ENCODE assay signal across 9 mouse cellular contexts in the genomic region with DNA sequence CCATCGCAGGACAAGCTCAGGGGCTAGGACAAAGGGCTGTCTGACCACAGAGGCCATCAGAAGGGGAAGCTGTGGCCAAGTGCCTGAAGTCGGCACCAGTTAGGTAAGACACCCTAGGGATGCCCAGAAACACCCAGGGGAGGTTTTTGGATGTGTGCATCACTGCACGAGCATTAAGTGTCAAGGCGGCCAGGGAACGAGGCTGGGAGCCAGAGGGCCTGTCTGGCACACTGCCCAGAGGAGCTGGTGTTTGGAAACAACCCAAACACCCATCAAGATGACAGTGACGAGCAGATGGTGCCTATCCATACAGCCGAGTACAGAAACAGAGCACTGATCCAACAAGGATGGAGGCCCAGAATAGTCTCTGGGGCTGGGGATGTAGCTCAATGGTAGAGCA.
DNase-seq lines count a peak whose midpoint lies in the region; ATAC-seq lines count a peak whose summit lies in the region.
"Had no signal": no experiment of that assay in that cellular context is flagged by ENCODE, and none has a peak within 500 bp of the region (broad histone marks: within the 10 kb centered on the region; RNA-seq: fewer than 3 reads in every experiment).

No protein-coding gene starts in this region.

- no peak overlapping the region for H3K27ac ChIP-seq in forebrain, embryonic 12.5 days
- no peak overlapping the region for H3K27ac ChIP-seq in forebrain, embryonic 10.5 days
- H3K27ac ChIP-seq in liver, embryonic 11.5 days (ENCODE audit: low read depth, low read length): no peak overlapping the region
- H3K27ac ChIP-seq in embryonic facial prominence, embryonic 14.5 days (replicated peaks; ENCODE audit: low read depth, low read length): no peak overlapping the region
- no peak overlapping the region for H3K27ac ChIP-seq in midbrain, embryonic 15.5 days
- H3K27ac ChIP-seq: kidney, postnatal 0 days had no signal

- H3K27me3 ChIP-seq in forebrain, embryonic 12.5 days: peaks cover 13% of the 10 kb centered on the region
- H3K27me3 ChIP-seq in forebrain, embryonic 10.5 days (ENCODE audit: poor library complexity, severe bottlenecking): peaks cover 36% of the 10 kb centered on the region
- H3K27me3 ChIP-seq in liver, embryonic 11.5 days (replicated peaks; ENCODE audit: control insufficient read depth, insufficient read depth, low read length): peaks cover 3% of the 10 kb centered on the region; the same call in 1 of the 2 replicates
- H3K27me3 ChIP-seq in embryonic facial prominence, embryonic 14.5 days (replicated peaks; ENCODE audit: control insufficient read depth, insufficient read depth, low read length): no peaks in the 10 kb centered on the region
- no peaks in the 10 kb centered on the region for H3K27me3 ChIP-seq in midbrain, embryonic 15.5 days (replicated peaks)

- WGBS in forebrain, embryonic 12.5 days: 38% methylated on average over 7 of the region's 7 CpGs
- WGBS in forebrain, embryonic 10.5 days: 88% methylated on average over 7 of the region's 7 CpGs
- WGBS in liver, embryonic 11.5 days: 45% methylated on average over 7 of the region's 7 CpGs
- WGBS in embryonic facial prominence, embryonic 14.5 days: 21% methylated on average over 7 of the region's 7 CpGs
- 32% methylated on average over 7 of the region's 7 CpGs for WGBS in midbrain, embryonic 15.5 days

- ATAC-seq in forebrain, embryonic 12.5 days (ENCODE audit: low FRiP score): peak; percentile 60; the same call in 1 of the 2 replicates
- ATAC-seq in liver, embryonic 11.5 days (replicated peaks; ENCODE audit: low FRiP score): no peak
- peak; percentile 75 for ATAC-seq in embryonic facial prominence, embryonic 14.5 days (ENCODE audit: low read depth)
- peak; percentile 60 for ATAC-seq in midbrain, embryonic 15.5 days (replicated peaks)

- no peak for DNase-seq in forebrain, embryonic 10.5 days (ENCODE audit: extremely low spot score, low spot score)
- DNase-seq in liver: peak; percentile 40
- DNase-seq in liver, embryonic 11.5 days (ENCODE audit: low spot score): no peak
- peak; percentile 67 for DNase-seq in embryonic facial prominence, embryonic 14.5 days (ENCODE audit: low spot score)
- DNase-seq in spleen, adult 12 weeks (ENCODE audit: low spot score): no peak
- DNase-seq in embryo, embryonic 10 days (ENCODE audit: low spot score): no peak

- H3K4me2 ChIP-seq in forebrain, embryonic 12.5 days: no peak overlapping the region
- no peak overlapping the region for H3K4me2 ChIP-seq in liver, embryonic 11.5 days
- H3K4me2 ChIP-seq in embryonic facial prominence, embryonic 14.5 days (ENCODE audit: low read depth, low read length): no peak overlapping the region
- H3K4me2 ChIP-seq in midbrain, embryonic 15.5 days: no peak overlapping the region

- no peaks in the 10 kb centered on the region for H3K9me3 ChIP-seq in forebrain, embryonic 12.5 days
- no peaks in the 10 kb centered on the region for H3K9me3 ChIP-seq in forebrain, embryonic 10.5 days
- H3K9me3 ChIP-seq in liver, embryonic 11.5 days (ENCODE audit: control insufficient read depth, low read length): no peaks in the 10 kb centered on the region
- no peaks in the 10 kb centered on the region for H3K9me3 ChIP-seq in embryonic facial prominence, embryonic 14.5 days (ENCODE audit: control insufficient read depth, low read length)
- no peaks in the 10 kb centered on the region for H3K9me3 ChIP-seq in midbrain, embryonic 15.5 days

- no peak overlapping the region for H3K4me3 ChIP-seq in forebrain, embryonic 12.5 days (replicated peaks)
- H3K4me3 ChIP-seq in forebrain, embryonic 10.5 days: no peak overlapping the region
- no peak overlapping the region for H3K4me3 ChIP-seq in liver, embryonic 11.5 days (ENCODE audit: low read depth, low read length)
- H3K4me3 ChIP-seq in embryonic facial prominence, embryonic 14.5 days (ENCODE audit: low read depth, low read length): no peak overlapping the region
- no peak overlapping the region for H3K4me3 ChIP-seq in midbrain, embryonic 15.5 days

- no peak overlapping the region for H3K9ac ChIP-seq in forebrain, embryonic 12.5 days
- no peak overlapping the region for H3K9ac ChIP-seq in liver, embryonic 11.5 days (ENCODE audit: low read depth, low read length)
- H3K9ac ChIP-seq in embryonic facial prominence, embryonic 14.5 days (ENCODE audit: low read depth, low read length): no peak overlapping the region
- no peak overlapping the region for H3K9ac ChIP-seq in midbrain, embryonic 15.5 days

- H3K4me1 ChIP-seq in forebrain, embryonic 12.5 days: peaks cover 23% of the 10 kb centered on the region
- peaks cover 36% of the 10 kb centered on the region for H3K4me1 ChIP-seq in forebrain, embryonic 10.5 days
- peaks cover 6% of the 10 kb centered on the region for H3K4me1 ChIP-seq in liver, embryonic 11.5 days (replicated peaks; ENCODE audit: control insufficient read depth, insufficient read depth, low read length)
- H3K4me1 ChIP-seq in embryonic facial prominence, embryonic 14.5 days (ENCODE audit: control insufficient read depth, insufficient read depth, low read length): peaks cover 26% of the 10 kb centered on the region
- H3K4me1 ChIP-seq in midbrain, embryonic 15.5 days: peaks cover 9% of the 10 kb centered on the region; the same call in 1 of the 2 replicates

- H3K36me3 ChIP-seq in forebrain, embryonic 12.5 days (replicated peaks): no peaks in the 10 kb centered on the region
- no peaks in the 10 kb centered on the region for H3K36me3 ChIP-seq in forebrain, embryonic 10.5 days (replicated peaks)
- no peaks in the 10 kb centered on the region for H3K36me3 ChIP-seq in liver, embryonic 11.5 days (ENCODE audit: control insufficient read depth, insufficient read depth, low read length)
- no peaks in the 10 kb centered on the region for H3K36me3 ChIP-seq in embryonic facial prominence, embryonic 14.5 days (ENCODE audit: control insufficient read depth, insufficient read depth, low read length)
- H3K36me3 ChIP-seq in midbrain, embryonic 15.5 days (replicated peaks): no peaks in the 10 kb centered on the region

Comparison
In these comparisons a context has a peak if more than half of its experiments do, and no peak if none do; other contexts are left out.
1. DNase-seq: peak in liver (single experiment) and embryonic facial prominence, embryonic 14.5 days (single experiment); none in forebrain, embryonic 10.5 days (single experiment), liver, embryonic 11.5 days (single experiment), spleen, adult 12 weeks (single experiment) and embryo, embryonic 10 days (single experiment).